Mouse (Mus musculus) cortical plate, adult 2 months (tissue): ENCODE measurements around the gene Sptb. TPM values are rescaled to one million over a fixed set of nuclear protein-coding genes. Genes with fewer than 3 reads are reported as not detected.

Experiments used
- H3K27ac ChIP-seq: fragments of 200-500 bp; 2 replicates; pipeline ENCODE4 v1.5.1; 2012; ENCODE audit warnings: low read length, control low read depth, inconsistent platforms; ENCODE audit not compliant: insufficient read depth
- H3K4me1 ChIP-seq: fragments of 200-500 bp; 2 replicates; pipeline ENCODE4 v1.6.1; 2011; ENCODE audit warnings: low read length; ENCODE audit not compliant: control insufficient read depth, insufficient read depth
- H3K4me3 ChIP-seq: fragments of 200-500 bp; 2 replicates; pipeline ENCODE4 v1.5.1; 2011; ENCODE audit warnings: mild to moderate bottlenecking, low read length, control low read depth; ENCODE audit not compliant: insufficient read depth
- CTCF ChIP-seq: fragments of 200-500 bp; IDR thresholded peaks from 2 replicates; pipeline ENCODE4 v1.5.1; 2011; ENCODE audit warnings: mild to moderate bottlenecking, control low read depth, low read length; ENCODE audit not compliant: insufficient read depth; ENCODE audit errors: extremely low read depth
- POLR2A ChIP-seq: fragments of 200-500 bp; IDR thresholded peaks from 2 replicates; pipeline ENCODE4 v1.6.1; 2011; ENCODE audit warnings: mild to moderate bottlenecking, low read length, control low read depth; ENCODE audit not compliant: insufficient read depth; ENCODE audit errors: extremely low read depth
- polyA plus RNA-seq: library from polyadenylated mRNA; depleted of rRNA; stranded (reverse); fragments of >200 nt; gene quantifications from 2 replicates; pipeline ENCODE4 v1.2.3, GENCODE M21; 2012

Sptb gene
- polyA plus RNA-seq, 1 experiment = 44.6 TPM

DNA sequence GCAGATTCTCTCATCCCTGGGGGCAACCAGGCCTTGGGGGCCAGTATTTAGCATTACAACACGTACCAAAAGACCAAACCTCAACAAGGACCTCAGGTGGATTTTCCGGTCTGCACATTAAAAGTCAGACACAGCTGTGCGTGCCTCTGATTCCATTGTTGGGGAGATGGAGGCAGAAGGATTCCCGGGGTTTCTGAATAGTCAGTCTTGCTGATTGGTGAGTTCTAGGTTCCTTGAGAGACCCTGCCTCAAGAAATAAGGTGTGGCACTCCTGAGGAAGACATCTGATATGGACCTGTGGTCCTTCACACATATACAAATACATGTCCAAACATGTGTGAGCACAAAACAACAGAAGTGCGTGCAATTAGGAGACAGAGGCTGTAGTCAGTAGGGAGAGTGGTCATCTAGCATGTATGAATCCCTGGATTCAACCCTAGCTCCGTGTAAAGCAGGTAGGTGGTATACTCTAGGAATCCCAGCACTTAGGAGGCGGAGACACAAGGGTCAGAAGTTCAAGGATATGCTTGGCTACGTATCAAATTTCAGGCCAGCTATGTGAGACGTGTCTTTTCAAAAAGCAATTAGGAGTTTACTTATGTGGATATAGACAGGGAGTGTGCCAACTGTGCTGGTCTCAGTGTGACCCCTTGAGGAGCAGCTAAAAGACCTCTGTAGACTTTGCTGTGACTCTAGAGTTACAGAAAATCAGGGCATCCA is 140.0 kb downstream of the Sptb start:
- H3K27ac ChIP-seq = no peak overlapping the region
- H3K4me1 ChIP-seq = no peaks in the 10 kb centered on the region; the same call in 1 of the 2 replicates
- TF ChIP-seq CTCF (no peak), POLR2A (no peak)
- H3K4me3 ChIP-seq = no peak overlapping the region

DNA sequence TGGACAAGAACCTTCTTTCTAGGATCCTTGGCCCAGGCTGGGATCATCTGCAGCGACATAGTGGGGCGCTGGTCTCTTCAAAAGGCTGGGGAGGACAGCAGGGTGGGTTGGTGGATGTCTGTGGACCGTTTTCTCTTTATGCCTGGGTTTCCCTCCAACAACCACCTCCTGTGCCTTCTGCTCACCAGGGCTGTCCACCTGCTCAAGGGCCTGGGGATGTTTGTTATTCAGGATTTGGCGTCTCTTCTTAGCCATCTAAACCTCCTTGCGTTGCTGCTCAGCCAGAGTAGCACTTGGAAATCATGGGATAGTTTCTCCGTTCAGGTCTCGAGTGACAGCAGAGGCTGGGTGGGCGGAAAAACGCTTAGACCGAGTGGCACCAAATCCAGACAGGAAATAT is 144.1 kb downstream of the Sptb start:
- Histone ChIP-seq H3K4me1 (no peaks in the 10 kb centered on the region; the same call in 1 of the 2 replicates), H3K27ac (no peak overlapping the region), H3K4me3 (no peak overlapping the region)
- no peak for TF ChIP-seq POLR2A
- TF ChIP-seq CTCF = no peak

DNA sequence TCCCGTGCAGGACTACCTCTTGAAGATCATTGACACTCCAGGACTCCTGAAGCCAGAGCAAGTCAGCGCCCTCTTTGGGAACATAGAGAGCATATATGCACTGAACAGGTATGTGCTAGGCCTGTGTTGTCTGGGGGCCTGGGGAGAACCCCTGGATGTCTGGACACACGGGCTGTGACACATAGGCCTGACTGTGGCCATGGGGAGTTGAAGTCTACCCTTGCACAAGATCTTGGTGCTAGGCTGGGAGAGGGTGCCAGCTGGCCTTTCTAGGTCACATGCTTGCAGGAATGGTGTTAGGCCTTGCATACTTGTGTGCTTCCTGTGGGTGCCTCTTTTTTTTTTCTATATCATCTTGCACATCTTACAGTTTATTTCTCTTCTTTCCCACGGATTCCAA is 148.2 kb downstream of the Sptb start:
- Histone ChIP-seq H3K4me3 (no peak overlapping the region), H3K27ac (no peak overlapping the region), H3K4me1 (no peaks in the 10 kb centered on the region; the same call in 1 of the 2 replicates)
- no peak for TF ChIP-seq POLR2A
- no peak for TF ChIP-seq CTCF

DNA sequence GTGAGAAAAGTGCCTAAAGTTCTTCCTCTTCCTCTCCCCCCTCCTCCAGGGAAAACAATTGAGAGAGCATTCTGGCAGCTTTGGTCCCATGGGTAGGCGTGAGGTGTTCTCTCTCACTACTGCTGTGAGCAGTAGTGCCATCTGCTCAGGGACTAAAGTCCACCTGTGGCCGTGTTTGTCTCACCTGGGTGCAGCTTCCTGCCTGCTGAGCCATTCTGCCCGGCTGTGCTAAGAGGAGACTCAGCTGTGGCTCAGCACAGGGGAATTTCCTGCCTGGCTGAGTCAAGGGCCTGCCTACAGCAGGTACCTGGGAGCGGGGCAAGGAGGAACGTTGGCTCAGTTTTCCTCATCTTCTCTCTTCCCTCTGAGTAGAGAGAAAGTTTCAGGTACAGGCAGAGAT is 152.1 kb downstream of the Sptb start:
- Histone ChIP-seq H3K27ac (no peak overlapping the region), H3K4me1 (no peaks in the 10 kb centered on the region), H3K4me3 (no peak overlapping the region)
- no peak for TF ChIP-seq CTCF
- TF ChIP-seq POLR2A = no peak

DNA sequence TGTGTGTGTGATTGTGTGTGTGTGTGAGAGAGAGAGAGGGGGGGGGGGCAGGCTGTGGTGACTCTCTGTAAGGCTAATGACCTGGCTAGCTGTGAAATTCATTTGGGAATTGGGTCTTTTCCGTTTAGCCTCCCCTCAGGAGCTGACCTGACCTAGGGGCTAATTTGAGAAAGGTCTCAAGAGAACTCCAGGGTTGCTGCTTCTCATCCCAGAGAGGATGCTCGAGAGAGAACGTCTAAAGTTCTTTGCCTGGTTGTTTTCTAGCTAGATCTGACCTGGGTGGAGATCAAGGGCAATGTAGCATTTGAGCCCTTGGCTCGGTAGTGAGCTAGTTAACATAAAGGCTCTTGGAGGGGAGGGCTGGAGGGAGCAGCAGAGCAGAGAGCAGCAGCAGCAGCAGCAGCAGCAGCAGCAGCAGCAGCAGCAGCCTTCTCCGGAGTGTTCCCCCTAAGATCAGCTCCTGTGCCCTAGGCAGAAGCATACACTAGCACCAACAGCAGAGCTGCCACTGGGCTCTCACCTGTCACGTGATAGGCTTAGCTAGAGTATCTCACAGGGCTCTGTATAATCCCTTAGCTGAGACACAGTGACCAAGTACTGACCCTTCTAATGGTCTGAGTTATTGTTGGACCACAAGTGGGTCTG is 153.5 kb downstream of the Sptb start:
- TF ChIP-seq POLR2A (no peak), CTCF (no peak)
- H3K4me3 ChIP-seq = no peak overlapping the region

DNA sequence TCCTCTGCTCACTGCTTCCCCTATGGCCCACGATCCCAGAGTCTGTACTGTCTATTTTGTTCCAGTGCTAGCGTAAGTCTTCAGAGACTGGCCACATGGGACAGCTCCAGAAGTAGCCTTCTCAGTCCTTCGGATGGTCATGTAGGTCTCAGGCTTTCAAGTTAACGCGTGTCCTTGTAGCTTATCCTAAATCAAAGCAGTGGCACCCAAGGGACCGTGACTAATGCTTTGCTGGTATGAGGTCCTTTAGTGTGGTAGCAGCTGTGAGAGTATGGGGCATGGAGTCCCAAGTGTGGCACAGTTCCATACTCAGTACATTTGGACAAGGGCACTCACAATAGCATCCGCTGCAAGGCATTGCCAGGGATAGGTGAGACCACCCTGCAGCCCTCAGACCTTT is 154.2 kb downstream of the Sptb start:
- Histone ChIP-seq H3K27ac (no peak overlapping the region), H3K4me1 (no peaks in the 10 kb centered on the region), H3K4me3 (no peak overlapping the region)
- no peak for TF ChIP-seq POLR2A

More for the DNA sequence above, 153.5 kb downstream of the Sptb start:
- H3K27ac ChIP-seq = no peak overlapping the region
- H3K4me1 ChIP-seq = no peaks in the 10 kb centered on the region

DNA sequence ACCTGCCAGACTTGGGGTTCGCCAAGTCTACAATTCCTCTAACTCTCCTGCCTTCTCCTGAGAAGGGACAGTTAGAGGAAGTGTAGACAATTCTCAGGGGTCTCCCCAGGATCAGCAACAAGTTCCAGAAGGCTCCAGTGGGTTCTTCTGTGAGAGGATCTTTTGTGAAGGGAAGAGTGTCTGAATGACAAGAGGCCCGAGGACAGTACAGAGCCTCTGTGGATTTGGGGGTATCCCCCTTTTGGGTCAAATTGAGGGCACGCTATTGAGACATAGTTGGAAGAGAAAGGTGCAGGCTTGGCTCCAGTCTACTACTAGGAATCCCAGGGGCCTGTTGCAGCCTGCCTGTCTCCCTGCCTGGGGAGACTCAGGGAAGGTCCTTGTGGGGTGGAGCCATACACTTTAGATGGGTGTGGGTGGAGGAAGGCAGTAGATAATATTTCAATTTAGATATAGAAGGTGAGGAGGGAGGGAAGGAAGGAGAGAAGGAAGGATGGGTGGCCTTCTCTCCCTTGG is 155.4 kb downstream of the Sptb start:
- no peak overlapping the region for H3K27ac ChIP-seq
- no peak for TF ChIP-seq CTCF
- TF ChIP-seq POLR2A = no peak

DNA sequence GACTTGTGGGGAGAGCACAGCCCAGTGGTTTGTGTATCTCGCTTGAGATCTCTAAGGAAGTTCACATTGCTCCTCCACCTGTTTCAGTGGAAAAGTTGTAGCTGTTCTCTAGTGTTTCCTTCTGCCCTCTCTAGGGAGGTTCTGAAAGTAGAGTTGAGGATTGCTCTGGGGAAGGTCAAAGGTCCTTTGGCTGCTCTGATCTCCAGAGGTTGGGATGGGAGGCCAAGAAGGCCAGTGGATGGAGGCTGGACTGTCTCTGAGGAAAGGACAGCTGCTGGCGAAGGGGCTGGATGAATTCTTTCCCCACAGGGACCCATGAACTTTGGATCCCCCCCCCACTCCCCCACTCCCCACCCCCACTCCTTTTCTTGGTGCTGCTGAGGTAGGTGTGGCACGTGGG is 156.0 kb downstream of the Sptb start:
- Histone ChIP-seq H3K27ac (no peak overlapping the region), H3K4me3 (no peak overlapping the region), H3K4me1 (no peaks in the 10 kb centered on the region)
- no peak for TF ChIP-seq POLR2A
- TF ChIP-seq CTCF = no peak

More for the DNA sequence above, 155.4 kb downstream of the Sptb start:
- Histone ChIP-seq H3K4me3 (no peak overlapping the region), H3K4me1 (no peaks in the 10 kb centered on the region)

DNA sequence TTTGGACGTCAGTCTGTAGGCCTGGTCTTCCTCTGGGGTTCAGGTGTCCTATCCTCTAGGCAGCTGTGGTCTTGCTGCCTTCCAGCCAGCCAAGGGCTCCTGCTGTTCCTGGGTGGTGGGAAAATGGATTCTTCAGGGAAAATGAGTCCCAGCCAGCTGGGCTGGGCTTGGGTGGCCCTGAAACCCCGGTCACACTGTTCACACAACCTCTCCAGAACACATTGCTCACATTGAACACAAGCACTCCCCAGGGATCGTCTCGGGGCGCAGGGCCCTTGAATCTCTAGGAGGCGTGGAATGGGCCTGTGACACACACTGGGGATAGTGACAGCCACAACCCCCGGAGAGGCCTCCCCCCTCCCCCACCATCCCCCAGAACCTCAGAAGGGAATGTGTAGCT is 156.4 kb downstream of the Sptb start:
- H3K27ac ChIP-seq = no peak overlapping the region
- TF ChIP-seq CTCF = no peak
- TF ChIP-seq POLR2A = no peak

DNA sequence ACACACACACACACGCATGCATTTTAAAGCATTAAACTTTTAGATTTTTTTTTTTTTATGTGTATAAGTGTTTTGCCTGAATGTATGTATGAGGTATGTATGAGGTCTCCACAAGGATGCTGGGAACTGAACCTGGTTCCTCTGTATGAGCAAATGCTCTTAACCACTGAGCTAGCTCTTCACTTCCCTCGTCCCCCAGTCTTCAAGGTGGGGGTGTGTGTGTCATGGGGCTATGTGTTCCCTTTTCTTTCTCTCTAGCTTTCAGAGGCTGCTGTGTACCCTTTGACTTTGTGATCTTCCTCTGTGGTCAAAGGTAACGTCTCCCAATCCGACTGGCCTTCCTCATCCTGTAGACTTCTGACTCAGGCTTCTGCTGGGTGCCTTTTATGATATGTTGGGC is 157.4 kb downstream of the Sptb start:
- TF ChIP-seq CTCF = no peak
- no peak for TF ChIP-seq POLR2A
- H3K4me3 ChIP-seq = no peak overlapping the region
- no peak overlapping the region for H3K27ac ChIP-seq
- no peaks in the 10 kb centered on the region for H3K4me1 ChIP-seq

More for the DNA sequence above, 156.4 kb downstream of the Sptb start:
- no peak overlapping the region for H3K4me3 ChIP-seq
- no peaks in the 10 kb centered on the region for H3K4me1 ChIP-seq
